Mouse (Mus musculus): ENCODE measurements at regions not wholly inside any gene's neighbourhood (a gene's known extent, or its start where the extent isn't known, plus 50 kb on each side); places are given as distances from the start of the nearest gene placed in this dataset.
A peak's percentile ranks its signal among the peaks of the same experiment; 100 is the strongest.

DNA sequence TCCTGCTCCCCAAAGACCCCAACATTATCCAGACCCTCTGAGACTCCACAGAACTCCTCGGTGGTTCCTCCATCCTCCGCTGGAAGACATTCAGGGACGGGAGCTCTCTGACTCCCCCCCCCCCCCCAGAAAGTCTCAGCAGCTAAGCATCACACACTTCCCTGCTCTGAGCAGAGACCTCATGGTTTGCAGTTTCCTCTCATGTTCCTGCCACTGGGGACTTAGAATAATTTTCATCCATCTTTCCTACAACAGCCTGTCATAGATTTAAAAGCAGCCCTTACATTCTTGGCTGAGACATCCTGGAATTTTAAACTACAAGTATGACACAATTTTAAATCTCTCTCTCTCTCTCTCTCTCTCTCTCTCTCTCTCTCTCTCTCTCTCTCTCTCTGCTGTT is 69.2 kb downstream of the Gpr65 start:
- Histone ChIP-seq H3K4me1 (ENCODE audit: control insufficient read depth, insufficient read depth, low read length) (no peaks in the 10 kb centered on the region), H3K4me3 (ENCODE audit: insufficient read depth, low read length) (no peak overlapping the region), H3K27ac (ENCODE audit: insufficient read depth, low read length) (no peak overlapping the region)
- TF ChIP-seq POLR2A (IDR thresholded peaks at IDR 0.05; ENCODE audit: low read depth, low read length) (no peak), CTCF (IDR thresholded peaks at IDR 0.05; ENCODE audit: borderline replicate concordance, insufficient read depth, low read length) (no peak)

DNA sequence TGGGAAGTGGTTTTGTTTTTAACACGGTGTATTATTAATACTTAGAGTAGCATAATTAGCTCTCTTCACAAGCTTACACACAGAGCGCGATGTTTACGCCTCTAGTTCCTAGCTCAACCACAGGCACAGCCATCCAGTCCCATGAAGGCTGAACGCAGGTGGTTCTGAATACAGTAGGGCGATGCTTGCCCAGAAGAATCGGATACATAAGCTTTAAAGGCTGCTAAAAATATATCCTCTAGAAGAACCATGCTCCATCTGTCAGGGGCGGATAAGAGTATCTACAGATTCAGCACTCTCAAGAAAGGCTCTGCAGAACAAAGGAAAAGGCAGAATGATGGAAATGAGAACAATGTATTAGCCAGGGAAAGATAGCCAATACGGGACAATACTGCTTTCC is 71.1 kb downstream of the Gpr65 start:
- Histone ChIP-seq H3K27ac (ENCODE audit: insufficient read depth, low read length) (no peak overlapping the region), H3K4me1 (ENCODE audit: control insufficient read depth, insufficient read depth, low read length) (no peaks in the 10 kb centered on the region), H3K4me3 (ENCODE audit: insufficient read depth, low read length) (no peak overlapping the region)
- TF ChIP-seq CTCF (IDR thresholded peaks at IDR 0.05; ENCODE audit: borderline replicate concordance, insufficient read depth, low read length) (no peak), POLR2A (IDR thresholded peaks at IDR 0.05; ENCODE audit: low read depth, low read length) (no peak)

DNA sequence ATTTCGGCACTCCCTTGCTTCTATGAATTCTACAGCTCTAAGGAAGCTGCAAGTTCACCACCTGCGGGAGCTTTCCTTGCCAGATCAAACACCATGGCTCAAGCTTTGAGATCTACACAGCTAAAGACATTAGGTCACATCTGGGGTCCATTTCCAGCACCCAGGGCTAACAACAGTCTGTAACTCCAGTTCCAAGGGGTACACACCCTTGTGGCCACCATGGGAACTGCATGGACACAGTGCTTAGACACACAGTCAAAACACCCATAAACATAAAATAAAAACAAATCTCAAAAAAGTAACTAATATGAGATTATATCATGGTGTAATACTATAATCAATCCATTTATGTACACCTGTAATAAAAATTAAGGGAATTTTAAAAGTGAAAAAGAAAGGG is 73.7 kb downstream of the Gpr65 start:
- TF ChIP-seq CTCF (IDR thresholded peaks at IDR 0.05; ENCODE audit: borderline replicate concordance, insufficient read depth, low read length) = peak; percentile 21; the same call in 1 of the 2 replicates
- TF ChIP-seq POLR2A (IDR thresholded peaks at IDR 0.05; ENCODE audit: low read depth, low read length) = no peak
- Histone ChIP-seq H3K4me1 (ENCODE audit: control insufficient read depth, insufficient read depth, low read length) (no peaks in the 10 kb centered on the region), H3K4me3 (ENCODE audit: insufficient read depth, low read length) (no peak overlapping the region), H3K27ac (ENCODE audit: insufficient read depth, low read length) (no peak overlapping the region)

DNA sequence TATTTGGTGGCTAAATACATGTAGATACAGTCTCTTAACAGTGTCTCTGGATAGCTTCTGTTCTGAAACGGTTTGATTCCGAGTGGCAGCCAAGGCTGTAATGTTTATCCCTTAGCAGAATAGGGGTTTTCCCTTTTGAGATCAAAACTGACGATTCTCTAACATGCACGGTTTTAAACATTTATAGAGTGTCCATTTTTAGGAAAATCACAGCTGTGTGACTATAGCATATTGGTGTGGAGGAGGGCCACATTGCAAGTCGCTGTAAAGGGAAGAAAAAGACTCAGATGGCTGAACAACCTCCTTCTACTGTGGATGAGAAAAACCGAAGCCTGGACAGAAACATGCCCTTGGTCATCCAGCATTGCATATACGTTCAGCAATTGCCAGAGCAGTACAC is 75.2 kb downstream of the Gpr65 start:
- H3K27ac ChIP-seq (ENCODE audit: insufficient read depth, low read length) = no peak overlapping the region
- H3K4me3 ChIP-seq (ENCODE audit: insufficient read depth, low read length) = no peak overlapping the region
- TF ChIP-seq POLR2A (IDR thresholded peaks at IDR 0.05; ENCODE audit: low read depth, low read length) = no peak
- no peak for TF ChIP-seq CTCF (IDR thresholded peaks at IDR 0.05; ENCODE audit: borderline replicate concordance, insufficient read depth, low read length)
- H3K4me1 ChIP-seq (ENCODE audit: control insufficient read depth, insufficient read depth, low read length) = no peaks in the 10 kb centered on the region

DNA sequence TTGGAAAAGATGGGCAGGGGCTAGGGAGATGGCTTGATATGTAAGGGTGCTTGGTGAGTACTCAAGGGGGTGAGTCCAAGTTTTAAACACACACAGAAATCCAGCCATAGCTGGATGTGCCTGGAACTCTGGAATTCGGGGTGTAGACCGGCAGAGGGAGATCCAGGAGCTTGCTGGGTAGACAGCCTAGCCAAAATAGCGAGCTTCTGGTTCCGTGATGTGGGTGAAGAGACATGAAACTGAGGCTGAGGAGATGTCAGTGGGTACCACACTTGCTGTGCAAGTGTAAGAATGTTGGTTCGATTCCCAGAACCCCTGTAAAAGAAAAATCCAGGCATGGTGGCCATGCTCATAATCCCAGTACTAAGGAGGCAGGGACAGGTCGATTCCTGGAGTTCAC is 78.6 kb downstream of the Gpr65 start:
- no peak overlapping the region for H3K4me3 ChIP-seq (ENCODE audit: insufficient read depth, low read length)
- TF ChIP-seq CTCF (IDR thresholded peaks at IDR 0.05; ENCODE audit: borderline replicate concordance, insufficient read depth, low read length) = no peak
- no peak for TF ChIP-seq POLR2A (IDR thresholded peaks at IDR 0.05; ENCODE audit: low read depth, low read length)
- no peak overlapping the region for H3K27ac ChIP-seq (ENCODE audit: insufficient read depth, low read length)
- H3K4me1 ChIP-seq (ENCODE audit: control insufficient read depth, insufficient read depth, low read length) = no peaks in the 10 kb centered on the region

DNA sequence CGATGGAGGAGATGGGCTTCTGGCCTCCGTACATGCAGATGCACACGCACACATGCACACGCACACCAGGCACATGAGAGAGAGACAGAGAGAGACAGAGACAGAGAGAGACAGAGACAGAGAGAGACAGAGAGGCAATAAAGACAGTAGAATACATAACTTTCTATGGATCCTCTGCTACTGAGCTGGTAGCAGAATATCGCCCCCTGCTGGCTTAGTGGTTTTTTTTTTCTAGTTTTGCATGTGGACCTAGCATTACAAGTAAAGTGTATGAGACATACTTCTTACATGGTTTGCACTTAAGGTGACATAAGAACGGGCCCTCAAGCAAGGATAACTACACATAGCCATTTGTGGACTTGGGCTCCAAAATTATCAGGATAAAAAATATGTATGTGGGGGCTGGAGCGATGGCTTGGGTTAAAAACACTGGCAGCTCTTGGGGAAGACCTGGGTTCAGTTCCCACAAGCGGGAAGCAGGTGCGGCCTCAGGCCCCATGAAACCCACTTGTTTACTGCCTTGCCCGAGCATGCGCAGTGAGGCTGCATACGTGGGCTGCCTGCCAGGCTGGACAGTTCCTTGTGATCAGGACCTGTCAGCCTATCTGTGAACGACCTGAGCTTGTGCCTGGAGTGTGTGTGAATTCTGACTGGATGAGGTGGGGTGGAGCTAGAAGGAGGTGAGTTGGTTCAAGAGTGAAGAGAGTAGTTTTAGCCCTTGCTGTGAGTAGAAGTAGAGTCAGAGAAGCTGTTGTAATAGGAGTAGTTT is 79.3 kb downstream of the Gpr65 start:
- H3K4me3 ChIP-seq (ENCODE audit: insufficient read depth, low read length) = no peak overlapping the region
- TF ChIP-seq CTCF (IDR thresholded peaks at IDR 0.05; ENCODE audit: borderline replicate concordance, insufficient read depth, low read length) = no peak
- TF ChIP-seq POLR2A (IDR thresholded peaks at IDR 0.05; ENCODE audit: low read depth, low read length) = no peak
- H3K27ac ChIP-seq (ENCODE audit: insufficient read depth, low read length) = no peak overlapping the region
- H3K4me1 ChIP-seq (ENCODE audit: control insufficient read depth, insufficient read depth, low read length) = no peaks in the 10 kb centered on the region

DNA sequence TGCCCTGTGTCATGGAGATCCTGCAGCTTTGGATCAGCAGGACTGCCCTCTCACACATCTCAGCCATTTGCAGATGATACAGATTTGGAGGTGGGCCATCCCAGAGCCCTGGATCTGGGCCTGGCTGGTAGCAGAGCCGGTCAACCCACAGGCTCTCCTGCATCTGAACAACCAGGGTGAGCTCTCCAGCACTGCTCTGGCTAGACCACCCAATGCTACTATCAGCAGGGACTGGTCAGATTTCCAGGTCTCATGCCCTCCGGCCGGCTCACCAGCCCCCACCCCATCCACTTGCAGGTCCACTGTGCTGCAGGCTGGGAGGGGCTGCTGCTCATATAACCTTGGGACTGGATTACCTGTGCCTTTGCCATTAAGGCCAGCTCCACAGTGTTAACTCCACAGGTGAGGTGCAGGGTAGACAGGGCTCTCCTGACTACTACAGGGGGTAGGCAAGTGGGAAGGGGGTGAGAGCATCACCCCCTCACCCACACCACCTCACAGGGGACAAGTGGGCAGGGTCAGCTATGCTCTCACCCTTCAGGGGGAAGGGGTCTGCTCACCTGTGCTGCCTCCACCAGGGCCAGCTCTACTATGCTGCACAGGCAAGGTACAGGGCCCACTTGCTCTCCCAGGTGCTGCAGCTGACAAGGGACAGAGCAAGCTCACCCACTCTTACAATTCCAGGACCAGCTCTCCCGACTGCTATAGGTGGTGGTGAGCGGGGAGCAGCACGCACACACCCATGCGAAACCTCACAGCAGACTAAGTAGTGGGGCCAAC is 81.6 kb downstream of the Gpr65 start:
- H3K4me3 ChIP-seq (ENCODE audit: insufficient read depth, low read length) = no peak overlapping the region
- no peak overlapping the region for H3K27ac ChIP-seq (ENCODE audit: insufficient read depth, low read length)
- no peaks in the 10 kb centered on the region for H3K4me1 ChIP-seq (ENCODE audit: control insufficient read depth, insufficient read depth, low read length)
- TF ChIP-seq POLR2A (IDR thresholded peaks at IDR 0.05; ENCODE audit: low read depth, low read length) = no peak
- no peak for TF ChIP-seq CTCF (IDR thresholded peaks at IDR 0.05; ENCODE audit: borderline replicate concordance, insufficient read depth, low read length)

DNA sequence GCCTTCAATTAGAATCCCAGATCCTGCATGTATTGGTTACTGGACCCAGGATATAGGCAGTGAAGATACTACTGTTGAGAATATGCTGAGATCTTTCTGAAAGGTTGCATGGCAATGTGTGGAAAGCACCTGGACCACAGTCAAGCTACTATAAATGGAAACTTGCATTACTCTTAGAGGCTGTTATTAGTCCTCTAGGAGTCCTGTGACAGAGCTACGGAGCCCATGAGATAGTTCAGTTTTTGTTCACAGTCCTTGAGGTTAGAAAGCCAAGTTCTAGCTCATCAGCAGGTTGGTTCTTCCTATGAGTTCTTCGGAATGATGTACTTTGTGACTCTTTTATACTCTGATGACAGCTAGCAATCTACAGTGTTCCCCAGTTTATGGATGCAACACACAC is 84.0 kb downstream of the Gpr65 start:
- TF ChIP-seq CTCF (IDR thresholded peaks at IDR 0.05; ENCODE audit: borderline replicate concordance, insufficient read depth, low read length) = no peak
- no peak for TF ChIP-seq POLR2A (IDR thresholded peaks at IDR 0.05; ENCODE audit: low read depth, low read length)
- Histone ChIP-seq H3K27ac (ENCODE audit: insufficient read depth, low read length) (no peak overlapping the region), H3K4me1 (ENCODE audit: control insufficient read depth, insufficient read depth, low read length) (no peaks in the 10 kb centered on the region), H3K4me3 (ENCODE audit: insufficient read depth, low read length) (no peak overlapping the region)

DNA sequence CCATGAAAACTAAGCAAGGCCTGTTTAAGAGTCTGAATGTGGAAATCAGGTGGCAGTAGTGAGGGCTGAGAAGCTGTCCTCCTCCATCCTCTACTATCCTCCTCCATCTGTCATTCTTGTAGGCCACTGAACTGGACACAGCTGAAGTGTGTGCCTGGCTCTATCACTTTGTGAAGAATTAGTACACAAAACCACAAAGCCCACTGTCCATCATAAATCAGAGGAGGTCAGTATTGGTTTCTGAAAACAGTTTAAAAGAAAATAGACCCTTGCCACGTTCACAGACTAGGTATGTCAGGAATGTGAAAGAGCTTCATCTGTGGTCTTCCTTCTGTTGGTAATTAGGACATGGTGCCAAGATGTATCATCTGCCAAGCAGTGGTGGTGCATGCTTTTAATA is 86.1 kb downstream of the Gpr65 start:
- no peaks in the 10 kb centered on the region for H3K4me1 ChIP-seq (ENCODE audit: control insufficient read depth, insufficient read depth, low read length)
- no peak overlapping the region for H3K27ac ChIP-seq (ENCODE audit: insufficient read depth, low read length)
- no peak for TF ChIP-seq CTCF (IDR thresholded peaks at IDR 0.05; ENCODE audit: borderline replicate concordance, insufficient read depth, low read length)
- no peak for TF ChIP-seq POLR2A (IDR thresholded peaks at IDR 0.05; ENCODE audit: low read depth, low read length)
- no peak overlapping the region for H3K4me3 ChIP-seq (ENCODE audit: insufficient read depth, low read length)

DNA sequence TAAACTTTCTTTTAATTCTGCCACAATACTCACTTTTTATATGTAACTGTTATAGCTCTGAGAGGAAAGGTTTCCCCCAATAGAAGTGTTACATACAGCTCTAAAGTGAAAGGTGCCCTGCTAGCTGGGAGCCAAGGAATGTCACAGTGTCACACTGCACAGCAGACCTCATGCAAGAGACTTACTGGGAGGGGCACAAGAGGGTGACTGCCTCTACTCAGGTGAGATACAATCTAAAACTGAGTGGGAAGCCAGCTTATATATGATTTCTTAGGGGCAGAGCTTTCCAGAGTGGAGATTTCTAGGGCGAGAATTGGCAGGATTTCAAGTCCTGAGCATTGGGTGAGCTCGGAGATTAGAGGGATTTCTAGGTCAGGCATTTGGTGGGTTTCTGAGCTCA is 99.1 kb downstream of the Gpr65 start:
- Histone ChIP-seq H3K27ac (ENCODE audit: insufficient read depth, low read length) (no peak overlapping the region), H3K4me1 (ENCODE audit: control insufficient read depth, insufficient read depth, low read length) (no peaks in the 10 kb centered on the region), H3K4me3 (ENCODE audit: insufficient read depth, low read length) (no peak overlapping the region)
- TF ChIP-seq CTCF (IDR thresholded peaks at IDR 0.05; ENCODE audit: borderline replicate concordance, insufficient read depth, low read length) = no peak
- no peak for TF ChIP-seq POLR2A (IDR thresholded peaks at IDR 0.05; ENCODE audit: low read depth, low read length)

Measured in embryonic fibroblast, embryonic 13.5 days (primary cell).